Mouse (Mus musculus) forebrain, embryonic 12.5 days (tissue): ENCODE results near the gene Ctsf. TPM values are rescaled to one million over a fixed set of nuclear protein-coding genes. Genes with fewer than 3 reads are reported as not detected.

Source experiments
- ATAC-seq: fragments of 200-750 bp; cut with Nextera tagmentation; 2 replicates; pipeline ENCODE4 v1.8.0; 2017; ENCODE audit warnings: moderate TSS enrichment; ENCODE audit not compliant: low FRiP score
- H3K27ac ChIP-seq: fragments of 300-500 bp; sonication (generic); 2 replicates; pipeline ENCODE4 v1.5.1; 2016; ENCODE audit warnings: mild to moderate bottlenecking
- H3K27me3 ChIP-seq: fragments of 300-500 bp; sonication (generic); 2 replicates; pipeline ENCODE4 v1.6.1; 2016; ENCODE audit warnings: mild to moderate bottlenecking
- H3K36me3 ChIP-seq: fragments of 300-500 bp; sonication (generic); replicated peaks from 2 replicates; pipeline ENCODE4 v1.6.1; 2016; ENCODE audit warnings: mild to moderate bottlenecking
- H3K4me1 ChIP-seq: fragments of 300-500 bp; sonication (generic); 2 replicates; pipeline ENCODE4 v1.6.1; 2016
- H3K4me2 ChIP-seq: fragments of 300-500 bp; sonication (generic); 2 replicates; pipeline ENCODE4 v1.6.1; 2016; ENCODE audit warnings: mild to moderate bottlenecking, moderate library complexity
- H3K4me3 ChIP-seq: fragments of 300-500 bp; sonication (generic); replicated peaks from 2 replicates; pipeline ENCODE4 v1.5.1; 2016; ENCODE audit warnings: mild to moderate bottlenecking
- H3K9ac ChIP-seq: fragments of 300-500 bp; sonication (generic); 2 replicates; pipeline ENCODE4 v1.6.1; 2016; ENCODE audit warnings: mild to moderate bottlenecking
- H3K9me3 ChIP-seq: fragments of 300-500 bp; sonication (generic); 2 replicates; pipeline ENCODE4 v1.6.1; 2016
- WGBS: fragments of 180-500 bp; shearing (Covaris S2); methylation state at CpG from one replicate; pipeline ENCODE4 v1.1.7; 2016; 5-methylcytosine and 5-hydroxymethylcytosine counted together
- polyA plus RNA-seq: library from polyadenylated mRNA; unstranded; fragments of >200 nt; fragmentation: Nextera tagmentation; extraction: Ambion mirVana; gene quantifications from 2 replicates; pipeline ENCODE4 v1.2.1, GENCODE M21; 2016

Gene Ctsf
- polyA plus RNA-seq, 1 experiment from 2014 or later: 30.0 TPM

DNA sequence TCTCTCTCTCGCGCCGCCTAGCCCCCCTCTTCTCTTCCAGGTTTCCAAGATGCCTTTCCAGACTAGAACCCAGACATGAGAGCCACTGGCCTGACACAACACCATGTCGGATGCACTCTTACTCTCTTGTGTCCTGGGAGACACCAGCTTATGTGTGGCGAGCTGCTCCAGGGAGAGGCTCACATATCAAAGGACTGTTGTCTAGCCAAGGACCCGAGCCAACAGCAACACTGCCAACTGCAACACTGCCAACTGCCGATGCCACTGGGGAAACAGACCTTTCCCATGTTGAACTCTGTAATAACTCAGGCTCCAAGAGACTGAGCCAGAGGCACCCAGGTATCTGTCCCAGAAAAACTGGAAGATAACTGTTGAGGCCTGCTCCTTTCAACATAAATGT lies 25.8 kb upstream of the Ctsf start:
- Histone ChIP-seq H3K9ac (no peak overlapping the region), H3K36me3 (peaks cover 30% of the 10 kb centered on the region), H3K9me3 (no peaks in the 10 kb centered on the region), H3K27me3 (no peaks in the 10 kb centered on the region), H3K4me1 (0 out of 2 replicates have a peak, but pooled peaks cover 5% of the 10 kb centered on the region), H3K4me3 (no peak overlapping the region), H3K27ac (no peak overlapping the region), H3K4me2 (no peak overlapping the region)
- 63% methylated on average over 7 of the region's 7 CpGs for WGBS
- no peak for ATAC-seq

DNA sequence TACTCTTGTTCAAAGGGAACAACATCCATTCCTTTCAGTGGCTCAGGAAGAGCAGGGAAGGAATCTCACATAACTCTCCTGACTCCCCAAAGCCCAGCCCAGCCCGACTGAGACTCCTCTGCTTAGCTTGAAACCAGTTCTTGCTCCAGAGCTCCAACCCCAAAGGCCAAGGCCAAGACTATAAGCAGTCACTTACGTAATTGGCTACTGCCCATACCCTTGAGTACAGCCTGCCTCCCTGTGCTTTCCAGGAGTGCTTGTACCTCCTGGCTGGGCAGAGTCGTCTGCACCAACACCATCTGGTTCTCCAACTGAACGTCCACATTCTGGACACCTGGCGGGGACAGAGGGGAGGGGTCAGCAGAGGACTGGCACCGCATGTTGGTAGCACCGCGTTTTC lies 21.0 kb upstream of the Ctsf start:
- H3K4me3 ChIP-seq: no peak overlapping the region
- H3K27me3 ChIP-seq: no peaks in the 10 kb centered on the region
- H3K4me1 ChIP-seq: peaks cover 16% of the 10 kb centered on the region
- no peak overlapping the region for H3K9ac ChIP-seq
- WGBS: 91% methylated on average over 8 of the region's 8 CpGs
- ATAC-seq: no peak
- H3K27ac ChIP-seq: no peak overlapping the region
- H3K9me3 ChIP-seq: no peaks in the 10 kb centered on the region
- H3K4me2 ChIP-seq: no peak overlapping the region
- H3K36me3 ChIP-seq: peaks cover 9% of the 10 kb centered on the region

DNA sequence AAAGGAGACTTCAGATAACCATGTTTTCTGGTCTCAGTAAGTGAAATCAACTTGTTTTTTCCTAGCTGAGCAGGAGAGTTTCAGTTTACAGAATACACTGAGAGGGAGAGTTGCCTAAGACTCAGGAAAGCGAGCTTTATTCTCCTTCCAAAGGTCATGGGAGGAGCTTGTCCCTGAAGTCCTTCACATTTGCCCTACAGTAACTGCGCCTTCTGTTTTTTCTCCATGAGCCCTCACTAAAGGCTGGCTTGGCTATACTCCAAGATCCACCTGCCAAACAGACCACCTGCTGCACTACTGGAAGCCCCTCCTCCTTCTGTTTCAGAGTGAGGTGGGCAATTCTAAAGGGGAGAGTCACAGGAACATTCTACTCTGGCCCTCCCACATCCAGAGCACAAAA lies 18.8 kb upstream of the Ctsf start:
- H3K9me3 ChIP-seq: no peaks in the 10 kb centered on the region
- ATAC-seq: no peak
- no peak overlapping the region for H3K9ac ChIP-seq
- 75% methylated on average over 2 of the region's 2 CpGs for WGBS
- H3K27me3 ChIP-seq: peaks cover 16% of the 10 kb centered on the region
- H3K4me1 ChIP-seq: peaks cover 22% of the 10 kb centered on the region
- H3K36me3 ChIP-seq: peaks cover 6% of the 10 kb centered on the region; the same call in 1 of the 2 replicates
- no peak overlapping the region for H3K4me3 ChIP-seq
- H3K27ac ChIP-seq: no peak overlapping the region
- H3K4me2 ChIP-seq: no peak overlapping the region

GRCm38 (mm10) chr19:4837049-4837448 lies 17.9 kb upstream of the Ctsf start:
- no peak overlapping the region for H3K4me2 ChIP-seq
- ATAC-seq: no peak
- peaks cover 22% of the 10 kb centered on the region for H3K4me1 ChIP-seq
- no peak overlapping the region for H3K4me3 ChIP-seq
- H3K9ac ChIP-seq: no peak overlapping the region
- H3K9me3 ChIP-seq: no peaks in the 10 kb centered on the region
- peaks cover 6% of the 10 kb centered on the region; the same call in 1 of the 2 replicates for H3K36me3 ChIP-seq
- no peak overlapping the region for H3K27ac ChIP-seq
- WGBS: 93% methylated on average over 6 of the region's 6 CpGs
- H3K27me3 ChIP-seq: peaks cover 25% of the 10 kb centered on the region

- Histone ChIP-seq H3K27me3 (peaks cover 36% of the 10 kb centered on the region), H3K9ac (peak overlapping the region; percentile 69), H3K4me1 (peaks cover 18% of the 10 kb centered on the region), H3K9me3 (no peaks in the 10 kb centered on the region), H3K4me2 (peak overlapping the region; percentile 82), H3K36me3 (no peaks in the 10 kb centered on the region), H3K27ac (no peak overlapping the region), H3K4me3 (peak overlapping the region; percentile 60)
- 36% methylated on average over 10 of the region's 10 CpGs for WGBS
- no peak; the same call in 1 of the 2 replicates for ATAC-seq
Observed at GRCm38 (mm10) chr19:4838526-4839140, 16.3 kb upstream of the Ctsf start.

- H3K9ac ChIP-seq: peak within 1 kb of the TSS; percentile 69
- no peaks in the 10 kb centered on the region for H3K36me3 ChIP-seq
- H3K4me3 ChIP-seq: peak within 1 kb of the TSS; percentile 60
- no peaks in the 10 kb centered on the region for H3K9me3 ChIP-seq
- H3K27ac ChIP-seq: no peak within 1 kb of the TSS
- H3K4me1 ChIP-seq: peaks cover 18% of the 10 kb centered on the region
- peak within 1 kb of the TSS; percentile 82 for H3K4me2 ChIP-seq
- WGBS: under 1% methylated on average over 25 of the region's 25 CpGs
- H3K27me3 ChIP-seq: peaks cover 36% of the 10 kb centered on the region
- peak; percentile 99 for ATAC-seq
Observed at GRCm38 (mm10) chr19:4839149-4839548, 15.8 kb upstream of the Ctsf start, which contains the start of the genes Ccs and Ccdc87. TSS of gene Ccs (minus strand) at chr19:4839332. TSS of gene Ccdc87 (plus strand) at chr19:4839366.

DNA sequence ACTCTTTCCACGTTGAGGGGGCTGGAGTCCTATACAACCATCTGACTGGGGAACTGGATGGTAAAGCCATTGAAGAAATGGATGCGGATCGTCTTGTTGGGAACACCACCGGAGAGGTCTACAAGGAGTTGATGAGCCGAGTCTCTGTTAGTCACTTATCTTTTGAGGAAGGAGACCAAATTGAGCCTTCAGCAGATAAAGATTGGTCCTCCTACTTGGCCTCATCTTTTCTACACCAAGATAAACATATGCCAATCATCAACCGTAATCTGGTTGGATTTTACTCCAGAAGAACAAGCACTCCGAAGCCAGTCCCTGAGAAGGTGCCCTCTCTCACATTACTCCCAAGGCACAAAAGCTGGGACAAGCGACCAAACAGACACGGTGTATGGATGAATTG lies 14.1 kb upstream of the Ctsf start:
- ATAC-seq: no peak
- Histone ChIP-seq H3K27me3 (peaks cover 36% of the 10 kb centered on the region), H3K4me2 (no peak overlapping the region), H3K36me3 (no peaks in the 10 kb centered on the region), H3K4me3 (no peak overlapping the region), H3K4me1 (peaks cover 18% of the 10 kb centered on the region), H3K9me3 (no peaks in the 10 kb centered on the region), H3K27ac (no peak overlapping the region), H3K9ac (no peak overlapping the region)
- WGBS: 87% methylated on average over 9 of the region's 9 CpGs

- no peaks in the 10 kb centered on the region for H3K36me3 ChIP-seq
- 70% methylated on average over 2 of the region's 2 CpGs for WGBS
Observed at GRCm38 (mm10) chr19:4842611-4843010, 12.3 kb upstream of the Ctsf start.

DNA sequence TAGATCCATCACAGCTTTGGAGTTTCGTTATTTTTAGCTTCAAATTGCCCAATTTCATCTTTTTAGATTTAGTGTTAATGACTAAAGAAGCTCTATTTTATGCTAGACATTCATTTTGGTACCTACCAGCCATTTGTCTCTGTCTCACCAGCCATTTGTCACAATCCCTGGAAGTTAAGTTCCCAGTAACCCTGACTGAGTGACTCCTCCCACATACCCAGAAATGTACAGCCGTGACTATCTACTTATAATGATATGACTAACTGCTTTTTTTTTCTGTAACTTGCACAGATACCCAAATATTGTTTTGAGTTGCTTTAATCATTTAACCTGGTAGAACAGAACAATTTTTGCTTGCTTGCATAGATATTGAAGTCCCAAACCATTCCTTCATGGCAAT lies 9.1 kb upstream of the Ctsf start:
- H3K4me2 ChIP-seq: no peak overlapping the region
- H3K4me3 ChIP-seq: no peak overlapping the region
- H3K9ac ChIP-seq: no peak overlapping the region
- H3K27me3 ChIP-seq: peaks cover 23% of the 10 kb centered on the region
- no peak overlapping the region for H3K27ac ChIP-seq
- no peaks in the 10 kb centered on the region for H3K36me3 ChIP-seq
- ATAC-seq: no peak
- WGBS: 81% methylated on average over 2 of the region's 2 CpGs
- H3K9me3 ChIP-seq: no peaks in the 10 kb centered on the region
- no peaks in the 10 kb centered on the region for H3K4me1 ChIP-seq

More at GRCm38 (mm10) chr19:4842611-4843010, 12.3 kb upstream of the Ctsf start:
- H3K9me3 ChIP-seq: no peaks in the 10 kb centered on the region
- H3K4me3 ChIP-seq: no peak overlapping the region
- no peak for ATAC-seq
- no peak overlapping the region for H3K27ac ChIP-seq
- H3K4me2 ChIP-seq: no peak overlapping the region
- no peak overlapping the region for H3K9ac ChIP-seq
- peaks cover 18% of the 10 kb centered on the region for H3K4me1 ChIP-seq
- H3K27me3 ChIP-seq: peaks cover 36% of the 10 kb centered on the region

DNA sequence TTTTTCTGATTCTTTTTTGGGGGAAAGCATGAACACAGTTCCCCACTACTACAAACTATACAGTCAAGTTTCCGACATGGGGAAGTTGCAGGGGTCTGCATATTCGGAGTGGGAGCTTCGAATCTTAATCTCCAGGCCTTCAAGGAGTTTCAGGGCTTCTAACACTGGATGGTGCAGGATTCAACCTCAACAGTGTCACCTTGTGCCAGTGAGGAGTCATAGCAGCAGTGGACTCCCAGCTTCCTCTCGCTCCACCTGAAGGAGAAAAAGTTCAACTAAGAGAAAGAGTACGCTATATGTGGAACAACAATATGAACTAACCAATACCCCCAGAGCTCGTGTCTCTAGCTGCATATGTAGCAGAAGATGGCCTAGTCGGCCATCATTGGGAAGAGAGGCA lies 7.4 kb upstream of the Ctsf start:
- no peaks in the 10 kb centered on the region for H3K4me1 ChIP-seq
- H3K9ac ChIP-seq: no peak overlapping the region
- ATAC-seq: no peak
- H3K27ac ChIP-seq: no peak overlapping the region
- H3K4me3 ChIP-seq: no peak overlapping the region
- H3K4me2 ChIP-seq: no peak overlapping the region
- H3K27me3 ChIP-seq: peaks cover 7% of the 10 kb centered on the region
- H3K36me3 ChIP-seq: no peaks in the 10 kb centered on the region
- no peaks in the 10 kb centered on the region for H3K9me3 ChIP-seq
- 42% methylated on average over 7 of the region's 7 CpGs for WGBS

DNA sequence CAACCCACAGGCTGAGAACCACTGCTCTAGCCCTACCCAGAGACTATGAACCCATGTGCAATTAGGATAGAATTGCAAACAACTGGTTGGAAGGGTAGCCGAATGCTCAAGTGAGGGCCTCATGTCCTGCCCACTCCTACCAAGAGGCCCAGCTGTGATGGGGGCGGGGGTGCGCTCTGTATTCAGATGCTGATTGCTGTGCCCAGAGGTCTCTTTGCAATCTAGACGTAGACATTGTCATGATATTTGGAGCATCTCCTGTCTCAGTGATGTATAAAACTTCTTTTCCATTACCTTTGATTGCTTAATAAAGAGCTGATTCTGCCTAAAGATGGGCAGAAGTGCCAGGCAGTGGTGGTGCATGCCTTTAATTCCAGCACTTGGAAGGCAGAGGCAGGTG lies 5.1 kb upstream of the Ctsf start:
- no peaks in the 10 kb centered on the region for H3K9me3 ChIP-seq
- H3K27ac ChIP-seq: no peak overlapping the region
- H3K4me3 ChIP-seq: no peak overlapping the region
- no peaks in the 10 kb centered on the region for H3K36me3 ChIP-seq
- no peaks in the 10 kb centered on the region; the same call in 1 of the 2 replicates for H3K27me3 ChIP-seq
- peaks cover 5% of the 10 kb centered on the region; the same call in 1 of the 2 replicates for H3K4me1 ChIP-seq
- ATAC-seq: no peak
- no peak overlapping the region for H3K9ac ChIP-seq
- H3K4me2 ChIP-seq: no peak overlapping the region
- WGBS: 60% methylated on average over 4 of the region's 4 CpGs

- ATAC-seq: no peak
- Histone ChIP-seq H3K9me3 (no peaks in the 10 kb centered on the region), H3K4me2 (no peak overlapping the region), H3K36me3 (no peaks in the 10 kb centered on the region), H3K4me1 (peaks cover 7% of the 10 kb centered on the region), H3K27me3 (no peaks in the 10 kb centered on the region; the same call in 1 of the 2 replicates), H3K4me3 (no peak overlapping the region), H3K9ac (no peak overlapping the region), H3K27ac (no peak overlapping the region)
- WGBS: 41% methylated on average over 5 of the region's 5 CpGs
Observed at GRCm38 (mm10) chr19:4850281-4850680, 4.6 kb upstream of the Ctsf start.

DNA sequence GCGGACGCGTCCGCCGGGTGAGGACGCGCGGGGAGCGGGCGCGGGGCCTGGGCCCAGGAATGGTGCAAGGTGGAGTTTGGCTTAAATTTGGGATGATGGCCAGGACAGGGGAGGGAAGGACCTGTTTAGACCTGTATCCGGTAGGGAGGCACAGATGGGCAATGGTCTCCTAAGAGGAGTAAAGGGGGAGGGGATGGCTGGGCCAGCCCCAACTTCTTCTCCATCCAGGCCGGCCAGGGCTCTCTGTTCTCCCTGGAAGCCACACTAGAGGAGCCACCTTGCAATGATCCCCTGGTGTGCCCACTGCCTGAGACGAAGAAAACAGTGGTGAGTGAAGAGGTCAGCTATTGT lies 515 bp downstream of the Ctsf start:
- H3K4me2 ChIP-seq: peak overlapping the region; percentile 99
- peaks cover 12% of the 10 kb centered on the region; the same call in 1 of the 2 replicates for H3K27me3 ChIP-seq
- peak overlapping the region; percentile 59 for H3K4me3 ChIP-seq
- no peaks in the 10 kb centered on the region for H3K9me3 ChIP-seq
- H3K36me3 ChIP-seq: no peaks in the 10 kb centered on the region; the same call in 1 of the 2 replicates
- H3K9ac ChIP-seq: peak overlapping the region; percentile 65
- peaks cover 15% of the 10 kb centered on the region for H3K4me1 ChIP-seq
- H3K27ac ChIP-seq: peak overlapping the region; percentile 51; the same call in 1 of the 2 replicates
- no peak; the same call in 1 of the 2 replicates for ATAC-seq
- whole genome bisulfite sequencing: 1% methylated on average over 14 of the region's 14 CpGs
